Mouse (Mus musculus) heart, postnatal 36 days (tissue): ENCODE measurements around the gene Vwa1. TPM values are rescaled to one million over a fixed set of nuclear protein-coding genes. Genes with fewer than 3 reads are reported as not detected.

ENCODE experiments used
- microRNA-seq, 2 experiments: library from miRNA; unstranded; fragments of <30 nt; microRNA quantifications; one replicate each; pipeline ENCODE4 v1.2.0; 2021; ENCODE audit warnings: borderline number of aligned reads in 2 of 2
- total RNA-seq, 2 experiments: library from RNA; stranded (reverse); gene quantifications; 2 replicates each; pipeline ENCODE4 v1.2.3; 2021

Gene Vwa1
- total RNA-seq, 2 experiments from 2014 or later, result 6.6 to 7.9 TPM

Small RNA genes lying within 50 kb of the gene (microRNA-seq; reads per million reads assigned to microRNA genes)
- 0 reads per million in 2 experiments for gene Gm27743

Other genes with a start within 250 kb of the Vwa1 start
- gene Nadk, start 212.3 kb downstream of the Vwa1 start, total RNA-seq, result 10 to 100 TPM; 26.2 to 28.1 TPM
- gene Slc35e2, start 173.3 kb downstream of the Vwa1 start, total RNA-seq, result 1 to 10 TPM; 6.7 to 8.1 TPM
- 10 to 100 TPM; 32.1 to 34.2 TPM for gene Cdk11b, start 149.8 kb downstream of the Vwa1 start, total RNA-seq
- not detected for gene Gm10563, start 129.3 kb downstream of the Vwa1 start, total RNA-seq
- gene Mmp23, start 121.3 kb downstream of the Vwa1 start, total RNA-seq, result 10 to 100 TPM in 1 of 2 experiments, 1 to 10 TPM in 1; 9.3 to 10.5 TPM
- 10 to 100 TPM; 25.3 to 29.9 TPM for gene Mib2, start 105.5 kb downstream of the Vwa1 start, total RNA-seq
- 1 to 10 TPM; 1.2 to 1.6 TPM for gene Fndc10, start 80.4 kb downstream of the Vwa1 start, total RNA-seq
- 10 to 100 TPM; 43.5 to 45.6 TPM for gene Ssu72, start 69.9 kb downstream of the Vwa1 start, total RNA-seq
- under 1 TPM; 0.19 to 0.42 TPM for gene Tmem240, start 39.9 kb downstream of the Vwa1 start, total RNA-seq
- 10 to 100 TPM; 45.1 to 45.9 TPM for gene Atad3a, start 13.6 kb downstream of the Vwa1 start, total RNA-seq
- 1 to 10 TPM in 1 of 2 experiments, under 1 TPM in 1; 0.64 to 1.3 TPM for gene Tmem88b, start 11.2 kb upstream of the Vwa1 start, total RNA-seq
- gene Ankrd65, start 15.7 kb upstream of the Vwa1 start, total RNA-seq, result not detected
- gene Mrpl20, start 28.2 kb upstream of the Vwa1 start, total RNA-seq, result 10 to 100 TPM; 77.8 to 81.1 TPM
- gene Ccnl2, start 37.8 kb upstream of the Vwa1 start, total RNA-seq, result 10 to 100 TPM; 31.0 to 34.0 TPM
- 100 to 1,000 TPM; 114 to 116 TPM for gene Aurkaip1, start 56.6 kb upstream of the Vwa1 start, total RNA-seq
- gene Mxra8, start 65.0 kb upstream of the Vwa1 start, total RNA-seq, result 10 to 100 TPM; 27.4 to 33.7 TPM
- gene Dvl1, start 72.7 kb upstream of the Vwa1 start, total RNA-seq, result 10 to 100 TPM; 46.2 to 54.2 TPM
- under 1 TPM; 0.27 to 0.28 TPM for gene Tas1r3, start 88.7 kb upstream of the Vwa1 start, total RNA-seq
- gene Cptp, start 94.7 kb upstream of the Vwa1 start, total RNA-seq, result 10 to 100 TPM in 1 of 2 experiments, 1 to 10 TPM in 1; 9.5 to 11.7 TPM
- 10 to 100 TPM; 15.7 to 18.8 TPM for gene Ints11, start 94.8 kb upstream of the Vwa1 start, total RNA-seq
- 10 to 100 TPM; 12.7 to 13.1 TPM for gene Pusl1, start 117.1 kb upstream of the Vwa1 start, total RNA-seq
- 10 to 100 TPM; 12.0 to 12.2 TPM for gene Acap3, start 117.1 kb upstream of the Vwa1 start, total RNA-seq
- 10 to 100 TPM; 49.4 to 56.0 TPM for gene Ube2j2, start 169.1 kb upstream of the Vwa1 start, total RNA-seq
- 10 to 100 TPM; 15.6 to 16.0 TPM for gene C1qtnf12, start 187.6 kb upstream of the Vwa1 start, total RNA-seq
- 1 to 10 TPM; 2.2 to 2.4 TPM for gene B3galt6, start 218.0 kb upstream of the Vwa1 start, total RNA-seq
- gene Sdf4, start 218.2 kb upstream of the Vwa1 start, total RNA-seq, result 10 to 100 TPM; 77.9 to 89.1 TPM
- under 1 TPM; 0.27 to 0.39 TPM for gene Tnfrsf4, start 239.1 kb upstream of the Vwa1 start, total RNA-seq